Mouse (Mus musculus) gastrocnemius, adult 2 months (tissue): Measurements from ENCODE around the gene Plekhb1. TPM values are rescaled to one million over a fixed set of nuclear protein-coding genes. Genes with fewer than 3 reads are reported as not detected.

Experiments
- DNase-seq: peaks from one replicate; pipeline ENCODE4 v3.0.0; 2022
- H3K27ac ChIP-seq: fragments of 200-600 bp; 2 replicates; pipeline ENCODE4 v1.8.1; 2022; ENCODE audit warnings: mild to moderate bottlenecking
- H3K4me3 ChIP-seq: fragments of 200-600 bp; 2 replicates; pipeline ENCODE4 v1.8.1; 2022; ENCODE audit warnings: mild to moderate bottlenecking, moderate library complexity
- CTCF ChIP-seq: fragments of 200-600 bp; IDR thresholded peaks from 2 replicates; pipeline ENCODE4 v1.8.1; 2022; ENCODE audit warnings: antibody characterized with exemption, mild to moderate bottlenecking, moderate library complexity
- intact Hi-C: fragments of 180-260 bp; cut with DNase I; formaldehyde crosslinking; loops from one replicate; pipeline ENCODE4 v1.15.1; 2025
- total RNA-seq, 2 experiments: library from RNA; stranded (reverse); gene quantifications; 2 replicates each; pipeline ENCODE4 v1.2.3; 2021

Plekhb1 gene
- total RNA-seq, 2 experiments from 2014 or later: 29.7 to 48.8 TPM

DNA sequence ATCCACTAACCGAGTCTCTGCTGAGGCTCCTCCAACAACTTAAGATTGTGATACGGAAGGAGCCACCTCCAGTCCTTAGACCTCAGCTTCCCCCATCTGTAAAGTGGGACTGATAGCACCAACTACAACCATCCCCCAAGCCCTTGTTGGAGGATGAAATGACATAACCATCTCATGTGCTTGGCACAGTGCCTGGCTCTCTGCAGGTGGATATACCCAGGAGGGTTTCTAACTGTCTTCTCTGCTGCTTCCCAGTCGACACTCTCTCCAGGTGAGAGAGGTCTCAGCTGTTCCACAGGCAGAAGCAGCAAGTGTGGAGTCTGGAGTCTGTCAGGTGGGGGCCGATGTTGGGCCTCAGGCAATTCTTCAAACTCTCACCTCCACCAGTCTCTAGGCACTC lies 11.2 kb downstream of the Plekhb1 start:
- peak overlapping the region; percentile 35; the same call in 1 of the 2 replicates for H3K27ac ChIP-seq
- TF ChIP-seq CTCF: no peak
- no peak for DNase-seq
- H3K4me3 ChIP-seq: no peak overlapping the region
- intact Hi-C loops: no loop called here

DNA sequence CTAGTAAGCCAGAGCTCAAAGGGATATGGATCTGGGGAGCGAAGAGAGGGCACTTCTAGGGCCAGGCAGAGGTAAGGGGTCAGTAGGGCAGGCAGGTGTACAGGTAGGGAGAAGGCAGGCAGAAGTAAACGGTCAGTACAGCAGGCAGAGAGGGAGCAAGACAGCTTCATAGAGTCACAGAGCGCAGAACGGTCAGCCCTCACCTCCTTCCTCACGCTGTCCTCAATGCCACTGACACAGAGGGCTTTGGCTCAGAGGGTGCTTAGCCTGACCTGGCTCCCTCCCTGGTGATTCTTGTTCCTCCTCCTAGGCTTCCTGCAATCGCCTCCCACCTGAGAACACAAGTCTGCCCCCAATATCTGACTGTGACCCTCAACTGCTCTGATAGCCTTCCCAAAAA lies 11.8 kb downstream of the Plekhb1 start:
- no peak for DNase-seq
- intact Hi-C loops: no loop called here
- peak overlapping the region; percentile 35; the same call in 1 of the 2 replicates for H3K27ac ChIP-seq
- H3K4me3 ChIP-seq: no peak overlapping the region
- no peak for TF ChIP-seq CTCF

DNA sequence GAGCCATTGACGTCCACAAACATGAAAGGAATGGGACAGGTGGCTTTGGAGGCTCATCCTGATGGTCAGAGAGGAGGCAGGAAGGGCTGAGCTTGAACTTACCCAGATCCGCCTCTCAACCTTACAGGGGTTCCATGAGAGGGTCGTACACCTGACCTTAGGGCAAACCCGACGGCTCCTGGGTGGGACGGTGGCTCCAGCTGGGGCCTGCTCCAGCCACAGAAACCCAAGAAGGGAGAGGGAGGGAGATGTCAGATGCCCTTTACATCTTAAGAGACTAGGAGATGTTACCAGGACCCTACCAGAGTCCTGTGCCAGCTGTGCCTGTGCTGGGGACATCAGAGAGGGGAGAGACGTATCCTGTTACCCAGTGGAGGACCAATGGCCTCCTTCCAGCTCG lies 12.4 kb downstream of the Plekhb1 start:
- peak overlapping the region; percentile 35 for H3K27ac ChIP-seq
- no peak for DNase-seq
- no peak overlapping the region for H3K4me3 ChIP-seq
- intact Hi-C loops: no loop called here
- no peak for TF ChIP-seq CTCF

DNA sequence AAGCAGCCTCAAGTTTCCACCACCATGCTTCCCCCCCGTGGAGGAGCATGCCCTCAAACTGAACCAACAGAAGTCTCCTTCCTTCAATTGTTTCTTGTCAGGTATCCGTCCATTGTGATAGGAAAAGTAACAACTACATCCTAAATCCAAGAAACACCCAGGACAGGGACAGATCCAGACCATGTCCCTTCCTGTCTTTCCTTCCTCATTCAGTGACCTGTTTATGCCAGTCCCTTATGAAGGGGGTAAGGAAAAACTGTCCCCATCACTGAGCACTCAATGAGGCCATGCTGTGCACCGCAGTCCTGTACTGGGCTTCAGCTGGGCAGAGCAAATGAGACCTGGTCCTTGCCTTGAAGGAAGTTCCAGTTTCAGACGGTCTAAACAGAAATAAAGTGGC lies 13.1 kb downstream of the Plekhb1 start:
- H3K4me3 ChIP-seq: no peak overlapping the region
- peak overlapping the region; percentile 35 for H3K27ac ChIP-seq
- no peak for DNase-seq
- TF ChIP-seq CTCF: no peak
- intact Hi-C loops: no loop called here

DNA sequence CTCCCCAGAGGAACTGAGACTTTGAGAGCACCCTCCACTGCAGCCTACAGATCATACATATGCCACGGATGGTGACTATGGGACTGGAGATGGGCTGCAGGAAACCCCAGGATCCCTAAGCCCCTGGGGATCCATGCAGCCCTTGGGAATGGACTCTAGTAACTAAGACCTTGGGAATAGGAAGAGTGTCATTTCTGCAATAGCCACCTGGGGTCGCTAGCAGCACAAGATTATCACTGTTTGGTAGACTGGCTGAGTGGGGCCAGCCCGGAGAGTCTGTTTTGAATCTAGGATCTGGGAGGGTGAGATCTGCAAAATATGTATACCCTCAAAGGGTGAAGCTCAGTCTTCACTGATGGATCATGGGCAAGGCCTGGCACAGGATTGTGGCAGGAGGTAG lies 17.1 kb downstream of the Plekhb1 start:
- peak; percentile 80 for TF ChIP-seq CTCF

DNA sequence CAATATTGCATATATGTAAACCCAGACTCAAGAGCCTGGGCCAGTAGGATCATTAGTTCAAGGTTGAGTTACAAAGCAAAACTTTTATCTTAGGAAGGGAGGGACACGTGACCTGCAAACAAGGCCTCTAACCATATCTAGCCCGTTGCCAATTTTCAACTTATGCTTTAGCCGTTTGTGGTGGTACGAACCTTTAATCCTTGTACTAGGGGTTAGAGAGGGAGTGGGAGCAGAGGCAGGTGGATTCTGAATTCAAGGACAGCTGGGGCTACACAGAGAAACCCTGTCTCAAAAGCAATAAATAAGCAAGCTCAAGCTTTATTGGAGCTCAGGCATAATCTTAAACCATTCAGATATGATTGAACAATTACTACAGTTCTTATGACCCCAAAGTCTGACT lies 19.8 kb downstream of the Plekhb1 start:
- TF ChIP-seq CTCF: no peak
- intact Hi-C loops: no loop called here
- Histone ChIP-seq H3K27ac (no peak overlapping the region), H3K4me3 (no peak overlapping the region)
- DNase-seq: no peak

More for the DNA sequence above, 17.1 kb downstream of the Plekhb1 start:
- H3K4me3 ChIP-seq: no peak overlapping the region
- intact Hi-C loops: loop anchor here (1.0 to 2.0 kb wide), 2 partner anchors 18 to 40 kb away; no protein-coding TSS in a partner anchor
- H3K27ac ChIP-seq: no peak overlapping the region
- peak; percentile 76 for DNase-seq

DNA sequence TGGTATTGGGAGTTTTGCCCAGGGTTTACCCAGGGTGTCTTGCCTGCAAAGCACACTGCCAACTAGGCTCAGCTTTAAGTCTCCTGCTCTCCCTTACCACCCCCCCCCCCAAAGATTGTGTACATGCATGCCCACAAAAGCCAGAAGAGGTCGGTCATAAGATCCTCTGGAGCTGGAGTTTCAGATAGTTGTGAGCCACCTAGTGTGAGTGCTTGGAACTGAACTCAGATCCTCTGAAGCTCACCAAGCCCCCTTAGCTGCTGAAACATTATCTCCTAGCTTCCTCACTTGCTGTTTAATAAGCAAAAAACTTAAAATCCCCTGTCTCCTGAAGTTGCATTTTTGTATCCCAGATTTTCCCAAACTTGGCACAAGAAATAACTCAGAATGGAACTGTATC lies 24.6 kb downstream of the Plekhb1 start:
- intact Hi-C loops: loop anchor here (2.0 kb wide), 1 partner anchor 117 kb away; no protein-coding TSS in a partner anchor
- TF ChIP-seq CTCF: peak; percentile 66
- Histone ChIP-seq H3K27ac (no peak overlapping the region), H3K4me3 (no peak overlapping the region)
- DNase-seq: no peak

DNA sequence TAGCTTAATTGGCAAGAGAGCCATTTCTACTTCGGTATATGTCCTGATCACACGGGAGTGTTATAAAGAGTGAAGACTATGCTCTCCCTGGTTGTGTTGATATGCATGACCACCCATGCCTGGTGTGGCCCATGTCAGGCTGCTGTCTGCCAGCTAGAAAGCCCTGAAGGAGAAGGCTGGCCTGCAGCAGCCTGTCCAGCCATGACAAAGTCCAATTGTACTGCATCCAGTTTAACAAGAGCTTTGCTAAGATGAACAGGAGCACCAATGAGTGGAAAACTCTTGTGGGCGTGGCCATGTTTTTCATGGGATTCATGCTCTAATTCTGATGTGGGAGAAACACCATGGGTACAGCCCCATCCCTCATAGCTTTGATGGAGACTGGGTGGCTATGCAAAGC lies 37.7 kb downstream of the Plekhb1 start:
- TF ChIP-seq CTCF: no peak
- intact Hi-C loops: no loop called here
- no peak for DNase-seq
- H3K27ac ChIP-seq: no peak overlapping the region
- H3K4me3 ChIP-seq: no peak overlapping the region

DNA sequence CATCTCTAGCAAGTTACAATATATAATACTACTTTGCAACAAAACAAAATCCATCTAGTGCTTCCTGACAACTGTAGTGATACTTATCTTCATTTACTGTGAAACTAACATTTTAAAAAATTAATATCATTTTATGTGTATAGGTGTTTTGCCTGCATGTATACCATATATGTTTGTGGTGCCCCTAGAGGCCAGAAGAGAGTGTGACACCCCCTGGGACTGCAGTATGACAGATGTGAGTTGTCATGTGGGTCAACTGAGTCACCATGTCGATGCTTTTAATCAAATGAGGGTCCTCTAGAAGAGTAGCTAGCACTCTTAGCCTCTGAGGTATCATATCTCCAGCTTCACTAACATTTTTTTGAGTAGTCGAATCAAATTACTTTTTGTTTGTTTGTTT lies 39.9 kb downstream of the Plekhb1 start:
- peak; percentile 27; the same call in 1 of the 2 replicates for TF ChIP-seq CTCF
- intact Hi-C loops: no loop called here
- H3K4me3 ChIP-seq: no peak overlapping the region
- H3K27ac ChIP-seq: no peak overlapping the region
- no peak for DNase-seq

DNA sequence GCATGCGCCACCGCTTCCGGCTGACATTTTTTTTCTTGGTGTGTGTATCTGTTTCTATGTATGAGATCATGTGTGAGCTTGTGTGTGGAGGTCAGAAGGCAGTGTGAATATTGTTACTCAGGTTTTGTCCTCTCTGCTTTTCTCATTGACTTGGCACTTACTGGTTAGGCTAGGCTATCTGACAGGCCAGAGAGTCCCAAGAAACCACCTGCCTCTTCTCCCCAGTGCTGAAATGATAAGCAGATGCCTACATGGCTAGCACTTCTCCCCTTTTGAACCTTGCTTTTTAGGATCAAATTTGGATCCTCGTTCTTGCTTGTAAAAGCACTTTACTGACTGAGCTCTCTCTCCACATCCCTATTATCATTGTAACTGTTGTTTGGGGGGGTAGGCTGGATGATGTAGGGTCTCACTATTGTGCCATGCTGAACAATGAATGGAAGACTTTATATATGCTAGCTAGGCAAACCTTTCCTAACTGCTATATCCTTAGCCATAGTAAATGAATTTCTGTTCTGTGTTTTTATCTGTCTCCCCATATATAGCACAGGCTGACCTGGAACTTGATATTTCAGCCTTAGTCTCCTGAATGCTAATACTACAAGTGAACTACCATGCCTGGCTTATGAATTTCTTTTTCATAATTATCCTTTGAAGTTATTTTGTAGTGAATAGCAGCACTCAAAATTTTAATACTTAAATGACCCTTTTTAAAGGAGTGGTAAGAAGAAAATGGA lies 45.9 kb downstream of the Plekhb1 start:
- H3K4me3 ChIP-seq: no peak overlapping the region
- no peak for DNase-seq
- intact Hi-C loops: no loop called here
- peak overlapping the region; percentile 35 for H3K27ac ChIP-seq
- no peak for TF ChIP-seq CTCF

DNA sequence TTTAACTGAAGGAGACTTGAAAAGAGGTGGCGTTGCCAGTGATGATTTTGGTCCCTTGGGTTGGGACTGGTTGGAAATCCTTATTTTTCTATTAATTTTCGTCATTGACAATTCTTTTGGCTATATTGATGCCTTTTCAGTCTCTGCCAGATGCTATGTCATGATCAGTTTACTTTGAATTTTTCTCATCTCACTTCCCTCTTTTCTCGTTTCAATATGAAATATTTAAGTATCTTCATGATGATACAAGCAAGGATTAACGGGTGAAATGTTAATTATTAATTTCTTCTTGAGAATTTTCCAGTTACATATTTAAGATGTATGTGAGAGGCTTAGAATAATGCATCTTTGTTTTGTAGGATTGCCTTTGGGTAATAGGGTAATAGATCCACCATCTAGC lies 53.3 kb downstream of the Plekhb1 start:
- Histone ChIP-seq H3K4me3 (peak overlapping the region; percentile 100), H3K27ac (peak overlapping the region; percentile 96)
- no peak for DNase-seq
- intact Hi-C loops: no loop called here
- TF ChIP-seq CTCF: no peak

DNA sequence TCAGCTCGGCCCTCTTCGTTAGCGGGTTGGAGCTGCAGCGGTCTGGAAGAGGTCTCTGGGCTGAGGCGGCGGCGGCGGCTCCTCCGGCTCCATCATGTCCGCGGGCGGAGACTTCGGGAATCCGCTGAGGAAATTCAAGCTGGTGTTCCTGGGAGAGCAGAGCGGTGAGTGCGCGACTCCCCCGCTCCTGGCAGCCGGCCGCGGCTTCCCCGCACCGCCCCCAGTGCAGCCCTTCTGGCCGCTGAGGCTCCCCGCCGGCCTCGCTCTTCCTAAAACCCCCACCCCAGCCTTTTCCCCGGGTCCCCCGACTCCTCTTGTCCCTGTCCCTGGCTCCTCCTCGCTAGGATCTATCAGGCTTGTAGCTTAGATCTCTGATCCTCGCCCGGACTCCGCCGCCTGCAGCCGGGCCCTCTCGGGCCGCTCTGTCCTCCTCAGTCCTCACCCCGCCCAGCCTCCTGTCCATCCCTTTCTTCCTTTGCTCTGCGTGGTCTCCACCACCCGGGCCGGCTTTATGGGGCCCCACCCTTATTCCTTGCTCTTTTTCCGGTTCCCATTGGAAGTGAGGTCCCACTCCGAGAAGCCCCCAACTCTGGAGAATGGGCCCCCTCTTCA lies 54.0 kb downstream of the Plekhb1 start, which contains the start of gene Mrpl48:
Gene Mrpl48 (minus strand): TSS at position 172 of the 612 bp plus-strand sequence.
- TF ChIP-seq CTCF: no peak
- DNase-seq: peak; percentile 84
- Histone ChIP-seq H3K27ac (peak within 1 kb of the TSS; percentile 96), H3K4me3 (peak within 1 kb of the TSS; percentile 100)
- intact Hi-C loops: no loop called here
